Mouse (Mus musculus): ENCODE data around the gene Rab11fip3.

- TF ChIP-seq TCF12 (IDR thresholded peaks at IDR 0.05; ENCODE audit: insufficient read depth, poor library complexity, severe bottlenecking) (no peak), TCF3 (IDR thresholded peaks at IDR 0.05; ENCODE audit: insufficient read length, low read depth) (no peak), POLR2A (IDR thresholded peaks at IDR 0.05; ENCODE audit: insufficient read length, low read depth) (no peak), USF1 (IDR thresholded peaks at IDR 0.05; ENCODE audit: low read depth) (no peak), MYOD1 (IDR thresholded peaks at IDR 0.05; ENCODE audit: control insufficient read depth in 1 of 3, insufficient read length in 2 of 3, low read depth in 2 of 3) (no peak), MAX (IDR thresholded peaks at IDR 0.05; ENCODE audit: low read depth) (no peak), SRF (IDR thresholded peaks at IDR 0.05; ENCODE audit: control insufficient read depth, insufficient read length, low read depth) (no peak)
Observed at GRCm38 (mm10) chr17:25998425-25998824, 70.9 kb downstream of the Rab11fip3 start.

Data from myocyte (in vitro differentiated cells).